Mouse (Mus musculus): ENCODE results near the gene Pitpnc1.

- TF ChIP-seq CTCF (IDR thresholded peaks at IDR 0.05; ENCODE audit: low read depth) (peak; percentile 69), EP300 (IDR thresholded peaks at IDR 0.05; ENCODE audit: low read depth) (no peak)
Observed at GRCm38 (mm10) chr11:107159034-107159433, 311.5 kb downstream of the Pitpnc1 start.
